Mouse (Mus musculus) forebrain, embryonic 14.5 days (tissue): ENCODE measurements around the gene Myom3. TPM values are rescaled to one million over a fixed set of nuclear protein-coding genes. Genes with fewer than 3 reads are reported as not detected.

Source experiments
- ATAC-seq: fragments of 200-750 bp; cut with Nextera tagmentation; 2 replicates; pipeline ENCODE4 v1.8.0; 2017; ENCODE audit warnings: mild to moderate bottlenecking, moderate library complexity
- DNase-seq: peaks from one replicate; pipeline ENCODE4 v3.0.0-alpha.2; 2015; ENCODE audit warnings: low spot score
- H3K27ac ChIP-seq: fragments of 300-500 bp; sonication (generic); 2 replicates; pipeline ENCODE4 v1.5.1; 2014; ENCODE audit warnings: low read depth, mild to moderate bottlenecking, control low read depth, low read length, moderate library complexity
- H3K27me3 ChIP-seq: fragments of 300-500 bp; sonication (generic); replicated peaks from 2 replicates; pipeline ENCODE4 v1.6.1; 2014; ENCODE audit warnings: low read length, control low read depth, mixed read lengths; ENCODE audit not compliant: control insufficient read depth, insufficient read depth
- H3K36me3 ChIP-seq: fragments of 300-500 bp; sonication (generic); 2 replicates; pipeline ENCODE4 v1.6.1; 2014; ENCODE audit warnings: low read length, control low read depth; ENCODE audit not compliant: control insufficient read depth, insufficient read depth
- H3K4me1 ChIP-seq: fragments of 300-500 bp; sonication (generic); 2 replicates; pipeline ENCODE4 v1.6.1; 2014; ENCODE audit warnings: antibody characterized with exemption, low read length, control low read depth; ENCODE audit not compliant: control insufficient read depth, insufficient read depth
- H3K4me2 ChIP-seq: fragments of 300-500 bp; sonication (generic); 2 replicates; pipeline ENCODE4 v1.6.1; 2014; ENCODE audit warnings: mild to moderate bottlenecking, control low read depth, low read length
- H3K4me3 ChIP-seq: fragments of 300-500 bp; sonication (generic); 2 replicates; pipeline ENCODE4 v1.5.1; 2014; ENCODE audit warnings: low read depth, low read length, control low read depth
- H3K9ac ChIP-seq: fragments of 300-500 bp; sonication (generic); 2 replicates; pipeline ENCODE4 v1.6.1; 2014; ENCODE audit warnings: mild to moderate bottlenecking, low read length, control low read depth, moderate library complexity
- H3K9me3 ChIP-seq: fragments of 300-500 bp; sonication (generic); replicated peaks from 2 replicates; pipeline ENCODE4 v1.6.1; 2016; ENCODE audit warnings: low read length, control low read depth, mixed read lengths; ENCODE audit not compliant: control insufficient read depth
- WGBS: fragments of 180-500 bp; shearing (Covaris S2); extraction: QIAGEN DNeasy Blood & Tissue Kit; methylation state at CpG from one replicate; pipeline ENCODE4 v1.1.7; 2014; 5-methylcytosine and 5-hydroxymethylcytosine counted together
- polyA plus RNA-seq: library from polyadenylated mRNA; unstranded; fragments of >200 nt; fragmentation: Nextera tagmentation; extraction: Ambion mirVana; gene quantifications from 2 replicates; pipeline ENCODE4 v1.2.1, GENCODE M21; 2014

Gene Myom3
- polyA plus RNA-seq, 1 experiment from 2014 or later, result 0.17 TPM

- Histone ChIP-seq H3K9me3 (no peaks in the 10 kb centered on the region; the same call in 1 of the 2 replicates), H3K4me3 (no peak overlapping the region), H3K27me3 (no peaks in the 10 kb centered on the region), H3K9ac (no peak overlapping the region), H3K4me1 (no peaks in the 10 kb centered on the region), H3K4me2 (no peak overlapping the region), H3K27ac (no peak overlapping the region), H3K36me3 (no peaks in the 10 kb centered on the region)
- no peak for ATAC-seq
- WGBS, result 96% methylated on average over 14 of the region's 14 CpGs
- no peak for DNase-seq
Measured at GRCm38 (mm10) chr4:135733901-135734300, 25.6 kb upstream of the Myom3 start.

- WGBS, result 91% methylated on average over 3 of the region's 3 CpGs
- H3K27ac ChIP-seq, result no peak overlapping the region
- H3K4me3 ChIP-seq, result no peak overlapping the region
- no peak overlapping the region for H3K4me2 ChIP-seq
- H3K4me1 ChIP-seq, result no peaks in the 10 kb centered on the region
- DNase-seq (no peak), ATAC-seq (no peak)
- no peaks in the 10 kb centered on the region for H3K27me3 ChIP-seq
- H3K9me3 ChIP-seq, result no peaks in the 10 kb centered on the region; the same call in 1 of the 2 replicates
- no peak overlapping the region for H3K9ac ChIP-seq
- H3K36me3 ChIP-seq, result no peaks in the 10 kb centered on the region
Measured at GRCm38 (mm10) chr4:135736903-135737302, 22.6 kb upstream of the Myom3 start.

GRCm38 (mm10) chr4:135738237-135738636, 21.3 kb upstream of the Myom3 start:
- Histone ChIP-seq H3K9me3 (no peaks in the 10 kb centered on the region; the same call in 1 of the 2 replicates), H3K9ac (no peak overlapping the region), H3K27ac (no peak overlapping the region), H3K27me3 (no peaks in the 10 kb centered on the region), H3K4me1 (no peaks in the 10 kb centered on the region), H3K4me2 (no peak overlapping the region), H3K4me3 (no peak overlapping the region), H3K36me3 (no peaks in the 10 kb centered on the region)
- ATAC-seq (no peak), DNase-seq (no peak)
- 69% methylated on average over 5 of the region's 5 CpGs for WGBS

GRCm38 (mm10) chr4:135739148-135739547, 20.4 kb upstream of the Myom3 start:
- H3K9ac ChIP-seq, result no peak overlapping the region
- 80% methylated on average over 7 of the region's 7 CpGs for WGBS
- ATAC-seq (no peak), DNase-seq (no peak)
- H3K4me3 ChIP-seq, result no peak overlapping the region
- H3K4me1 ChIP-seq, result no peaks in the 10 kb centered on the region
- no peaks in the 10 kb centered on the region for H3K27me3 ChIP-seq
- H3K4me2 ChIP-seq, result no peak overlapping the region
- H3K27ac ChIP-seq, result no peak overlapping the region
- no peaks in the 10 kb centered on the region; the same call in 1 of the 2 replicates for H3K9me3 ChIP-seq
- no peaks in the 10 kb centered on the region for H3K36me3 ChIP-seq

GRCm38 (mm10) chr4:135739672-135740071, 19.8 kb upstream of the Myom3 start:
- WGBS, result 91% methylated on average over 14 of the region's 14 CpGs
- Histone ChIP-seq H3K36me3 (no peaks in the 10 kb centered on the region), H3K9ac (no peak overlapping the region), H3K4me1 (no peaks in the 10 kb centered on the region), H3K27ac (no peak overlapping the region), H3K4me3 (no peak overlapping the region), H3K4me2 (no peak overlapping the region), H3K27me3 (no peaks in the 10 kb centered on the region), H3K9me3 (no peaks in the 10 kb centered on the region)
- ATAC-seq (no peak), DNase-seq (no peak)

- ATAC-seq, result no peak
- no peak overlapping the region for H3K27ac ChIP-seq
- no peak overlapping the region for H3K4me3 ChIP-seq
- H3K9me3 ChIP-seq, result no peaks in the 10 kb centered on the region
- no peaks in the 10 kb centered on the region for H3K4me1 ChIP-seq
- 66% methylated on average over 6 of the region's 6 CpGs for WGBS
- H3K9ac ChIP-seq, result no peak overlapping the region
- H3K27me3 ChIP-seq, result no peaks in the 10 kb centered on the region
- no peak for DNase-seq
- H3K4me2 ChIP-seq, result no peak overlapping the region
- no peaks in the 10 kb centered on the region for H3K36me3 ChIP-seq
Measured at GRCm38 (mm10) chr4:135743520-135743919, 16.0 kb upstream of the Myom3 start.

- H3K36me3 ChIP-seq, result no peaks in the 10 kb centered on the region
- WGBS, result 72% methylated on average over 16 of the region's 16 CpGs
Measured at GRCm38 (mm10) chr4:135744726-135745448, 14.6 kb upstream of the Myom3 start.

GRCm38 (mm10) chr4:135745613-135746012, 13.9 kb upstream of the Myom3 start:
- ATAC-seq (no peak), DNase-seq (no peak)
- Histone ChIP-seq H3K4me3 (no peak overlapping the region), H3K27ac (no peak overlapping the region), H3K36me3 (no peaks in the 10 kb centered on the region), H3K9me3 (no peaks in the 10 kb centered on the region), H3K4me1 (no peaks in the 10 kb centered on the region), H3K27me3 (no peaks in the 10 kb centered on the region), H3K9ac (no peak overlapping the region), H3K4me2 (no peak overlapping the region)
- 81% methylated on average over 10 of the region's 10 CpGs for WGBS

More at GRCm38 (mm10) chr4:135744726-135745448, 14.6 kb upstream of the Myom3 start:
- Histone ChIP-seq H3K9ac (no peak overlapping the region), H3K4me1 (no peaks in the 10 kb centered on the region), H3K9me3 (no peaks in the 10 kb centered on the region), H3K27me3 (no peaks in the 10 kb centered on the region), H3K4me3 (no peak overlapping the region), H3K27ac (no peak overlapping the region), H3K4me2 (no peak overlapping the region)
- DNase-seq (no peak), ATAC-seq (no peak)

- Histone ChIP-seq H3K9me3 (0 out of 2 replicates have a peak, but pooled peaks cover 3% of the 10 kb centered on the region), H3K4me3 (no peak overlapping the region), H3K4me2 (no peak overlapping the region), H3K27ac (no peak overlapping the region), H3K4me1 (no peaks in the 10 kb centered on the region), H3K27me3 (no peaks in the 10 kb centered on the region), H3K9ac (no peak overlapping the region), H3K36me3 (no peaks in the 10 kb centered on the region)
- WGBS, result 80% methylated on average over 8 of the region's 8 CpGs
- DNase-seq (no peak), ATAC-seq (no peak)
Measured at GRCm38 (mm10) chr4:135750896-135751295, 8.6 kb upstream of the Myom3 start.
